Mouse (Mus musculus): ENCODE data around the gene Slc4a8.

Slc4a8 gene

GRCm38 (mm10) chr15:100761419-100762185 lies at the start of gene Slc4a8:
Gene Slc4a8 (plus strand): TSS chr15:100761747.
- peak; percentile 94 for DNase-seq

GRCm38 (mm10) chr15:100714470-100714869 lies 47.1 kb upstream of the Slc4a8 start:
- no peak for DNase-seq

- no peak for DNase-seq
These were observed 46.1 kb upstream of the Slc4a8 start for GRCm38 (mm10) chr15:100715399-100715993.

GRCm38 (mm10) chr15:100717933-100718332 lies 43.6 kb upstream of the Slc4a8 start:
- DNase-seq = no peak

GRCm38 (mm10) chr15:100718572-100718971 lies 43.0 kb upstream of the Slc4a8 start:
- DNase-seq = no peak

- DNase-seq = no peak
These were observed 42.3 kb upstream of the Slc4a8 start for GRCm38 (mm10) chr15:100719217-100719616.

GRCm38 (mm10) chr15:100720066-100720465 lies 41.5 kb upstream of the Slc4a8 start:
- DNase-seq = no peak

GRCm38 (mm10) chr15:100721445-100721844 lies 40.1 kb upstream of the Slc4a8 start:
- DNase-seq = no peak

- no peak for DNase-seq
These were observed 39.5 kb upstream of the Slc4a8 start for GRCm38 (mm10) chr15:100722026-100722425.

- no peak for DNase-seq
These were observed 39.0 kb upstream of the Slc4a8 start for GRCm38 (mm10) chr15:100722564-100722963.

GRCm38 (mm10) chr15:100723505-100723904 lies 38.0 kb upstream of the Slc4a8 start:
- DNase-seq = no peak

- no peak for DNase-seq
These were observed 34.8 kb upstream of the Slc4a8 start for GRCm38 (mm10) chr15:100726721-100727120.

GRCm38 (mm10) chr15:100727834-100728233 lies 33.7 kb upstream of the Slc4a8 start:
- no peak for DNase-seq

GRCm38 (mm10) chr15:100728586-100728985 lies 33.0 kb upstream of the Slc4a8 start:
- no peak for DNase-seq

GRCm38 (mm10) chr15:100729281-100729985 lies 32.1 kb upstream of the Slc4a8 start, which contains the start of gene Galnt6:
Gene Galnt6 (minus strand): TSS chr15:100729376.
- no peak for DNase-seq

GRCm38 (mm10) chr15:100731081-100731480 lies 30.5 kb upstream of the Slc4a8 start:
- no peak for DNase-seq

- DNase-seq = no peak
These were observed 29.0 kb upstream of the Slc4a8 start for GRCm38 (mm10) chr15:100732580-100732979.

- no peak for DNase-seq
These were observed 26.2 kb upstream of the Slc4a8 start for GRCm38 (mm10) chr15:100735095-100735952.

GRCm38 (mm10) chr15:100735953-100736300 lies 25.6 kb upstream of the Slc4a8 start:
- DNase-seq = no peak

- DNase-seq = no peak
These were observed 23.9 kb upstream of the Slc4a8 start for GRCm38 (mm10) chr15:100737667-100738066.

- no peak for DNase-seq
These were observed 23.2 kb upstream of the Slc4a8 start for GRCm38 (mm10) chr15:100738351-100738781.

- no peak for DNase-seq
These were observed 22.1 kb upstream of the Slc4a8 start for GRCm38 (mm10) chr15:100739442-100739841.

- DNase-seq = no peak
These were observed 18.3 kb upstream of the Slc4a8 start for GRCm38 (mm10) chr15:100743238-100743637.
